Mouse (Mus musculus): ENCODE measurements at regions not wholly inside any gene's neighbourhood (a gene's known extent, or its start where the extent isn't known, plus 50 kb on each side); places are given as distances from the start of the nearest gene placed in this dataset.

- H3K4me1 ChIP-seq (ENCODE audit: control insufficient read depth in 1 of 2, insufficient read depth in 2 of 2) = peaks cover 2 to 4% of the 10 kb centered on the region in 2 experiments; a peak in 2 of 4 replicates
- no peaks in the 10 kb centered on the region for H3K9me3 ChIP-seq (replicated peaks; ENCODE audit: low read length)
- DNase-seq (ENCODE audit: extremely low read depth) = no peak
- no peak overlapping the region for H3K9ac ChIP-seq (ENCODE audit: insufficient read depth, low read depth)
- H3K4me2 ChIP-seq (ENCODE audit: insufficient read depth, low read depth, poor library complexity, severe bottlenecking) = no peak overlapping the region
- no peak overlapping the region for H3K4me3 ChIP-seq (replicated peaks in 1 of 3; ENCODE audit: low read depth in 2 of 3, low read length in 2 of 3, poor library complexity in 1 of 3)
- no peaks in the 10 kb centered on the region for H3K79me2 ChIP-seq (replicated peaks; ENCODE audit: control insufficient read depth, extremely low read depth, insufficient read depth, poor library complexity, severe bottlenecking)
- H3K27me3 ChIP-seq (replicated peaks) = no peaks in the 10 kb centered on the region
- H3K36me3 ChIP-seq (replicated peaks in 1 of 2; ENCODE audit: control insufficient read depth in 1 of 2, insufficient read depth in 1 of 2, low read length in 1 of 2) = no peaks in the 10 kb centered on the region
- dilution Hi-C loops (cut with MboI; ENCODE audit: extremely low pct_ligation_motif_present, extremely low pct_unique_long_range_greater_than_20kb, low sequenced_read_pairs) = no loop called here
- in situ Hi-C loops (cut with MboI; ENCODE audit: low pct_ligation_motif_present, low pct_unique_long_range_greater_than_20kb, low sequenced_read_pairs) = loop anchor here (25.0 kb wide), 3 partner anchors 147 to 797 kb away; no protein-coding TSS in a partner anchor
- TF ChIP-seq PAX5 (IDR thresholded peaks at IDR 0.05; ENCODE audit: low read length) (no peak), RCOR1 (conservative IDR thresholded peaks at IDR 0.05; ENCODE audit: low read depth, low read length) (no peak), TCF12 (IDR thresholded peaks at IDR 0.05; ENCODE audit: low read depth, low read length) (no peak), USF1 (IDR thresholded peaks at IDR 0.05; ENCODE audit: low read depth, low read length) (no peak)
- H3K27ac ChIP-seq (ENCODE audit: insufficient read depth, low read depth) = no peak overlapping the region
These were observed 1031.4 kb downstream of the 9330182O14Rik start for GRCm38 (mm10) chr15:41165534-41165933.

- dilution Hi-C loops (cut with MboI; ENCODE audit: extremely low pct_ligation_motif_present, extremely low pct_unique_long_range_greater_than_20kb, low sequenced_read_pairs) = no loop called here
- no peak for DNase-seq (ENCODE audit: extremely low read depth)
- H3K79me2 ChIP-seq (replicated peaks; ENCODE audit: control insufficient read depth, extremely low read depth, insufficient read depth, poor library complexity, severe bottlenecking) = no peaks in the 10 kb centered on the region
- H3K4me3 ChIP-seq (replicated peaks in 1 of 3; ENCODE audit: low read depth in 2 of 3, low read length in 2 of 3, poor library complexity in 1 of 3) = no peak overlapping the region
- in situ Hi-C loops (cut with MboI; ENCODE audit: low pct_ligation_motif_present, low pct_unique_long_range_greater_than_20kb, low sequenced_read_pairs) = loop anchor here (25.0 kb wide), 1 partner anchor 472 kb away; no protein-coding TSS in a partner anchor
- H3K27me3 ChIP-seq (replicated peaks) = no peaks in the 10 kb centered on the region
- H3K27ac ChIP-seq (ENCODE audit: insufficient read depth, low read depth) = no peak overlapping the region
- H3K4me1 ChIP-seq (ENCODE audit: control insufficient read depth in 1 of 2, insufficient read depth in 2 of 2) = no peaks in the 10 kb centered on the region
- no peak for TF ChIP-seq POLR2AphosphoS2 (IDR thresholded peaks at IDR 0.05; ENCODE audit: low read depth, low read length)
- no peak for TF ChIP-seq JUND (conservative IDR thresholded peaks at IDR 0.05; ENCODE audit: low read depth, low read length)
- no peak for TF ChIP-seq TCF12 (IDR thresholded peaks at IDR 0.05; ENCODE audit: low read depth, low read length)
- TF ChIP-seq TBP (conservative IDR thresholded peaks at IDR 0.05; ENCODE audit: low read depth, low read length) = no peak
- TF ChIP-seq E2F4 (IDR thresholded peaks at IDR 0.05; ENCODE audit: insufficient replicate concordance, low read depth, low read length) = no peak
- no peak for TF ChIP-seq SMC3 (IDR thresholded peaks at IDR 0.05; ENCODE audit: low read depth, low read length)
- TF ChIP-seq MAFK (IDR thresholded peaks at IDR 0.05; ENCODE audit: insufficient replicate concordance, low read length) = no peak
- no peaks in the 10 kb centered on the region for H3K36me3 ChIP-seq (replicated peaks in 1 of 2; ENCODE audit: control insufficient read depth in 1 of 2, insufficient read depth in 1 of 2, low read length in 1 of 2)
- no peaks in the 10 kb centered on the region for H3K9me3 ChIP-seq (replicated peaks; ENCODE audit: low read length)
- no peak overlapping the region for H3K9ac ChIP-seq (ENCODE audit: insufficient read depth, low read depth)
- H3K4me2 ChIP-seq (ENCODE audit: insufficient read depth, low read depth, poor library complexity, severe bottlenecking) = no peak overlapping the region
These were observed 1056.6 kb downstream of the 9330182O14Rik start for GRCm38 (mm10) chr15:41190792-41191191.

GRCm38 (mm10) chr15:41193240-41193639 lies 1059.1 kb downstream of the 9330182O14Rik start:
- no peaks in the 10 kb centered on the region for H3K9me3 ChIP-seq (replicated peaks; ENCODE audit: low read length)
- H3K4me3 ChIP-seq (replicated peaks in 1 of 3; ENCODE audit: low read depth in 2 of 3, low read length in 2 of 3, poor library complexity in 1 of 3) = no peak overlapping the region
- H3K9ac ChIP-seq (ENCODE audit: insufficient read depth, low read depth) = no peak overlapping the region
- dilution Hi-C loops (cut with MboI; ENCODE audit: extremely low pct_ligation_motif_present, extremely low pct_unique_long_range_greater_than_20kb, low sequenced_read_pairs) = no loop called here
- H3K4me1 ChIP-seq (ENCODE audit: control insufficient read depth in 1 of 2, insufficient read depth in 2 of 2) = no peaks in the 10 kb centered on the region
- no peak overlapping the region for H3K27ac ChIP-seq (ENCODE audit: insufficient read depth, low read depth)
- no peaks in the 10 kb centered on the region for H3K27me3 ChIP-seq (replicated peaks)
- no peaks in the 10 kb centered on the region for H3K79me2 ChIP-seq (replicated peaks; ENCODE audit: control insufficient read depth, extremely low read depth, insufficient read depth, poor library complexity, severe bottlenecking)
- no peak overlapping the region for H3K4me2 ChIP-seq (ENCODE audit: insufficient read depth, low read depth, poor library complexity, severe bottlenecking)
- H3K36me3 ChIP-seq (replicated peaks in 1 of 2; ENCODE audit: control insufficient read depth in 1 of 2, insufficient read depth in 1 of 2, low read length in 1 of 2) = no peaks in the 10 kb centered on the region
- in situ Hi-C loops (cut with MboI; ENCODE audit: low pct_ligation_motif_present, low pct_unique_long_range_greater_than_20kb, low sequenced_read_pairs) = loop anchor here (25.0 kb wide), 1 partner anchor 469 kb away; no protein-coding TSS in a partner anchor
- peak; percentile 59 for DNase-seq (ENCODE audit: extremely low read depth)
- TF ChIP-seq CHD2 (IDR thresholded peaks at IDR 0.05; ENCODE audit: low read length) = no peak
- no peak for TF ChIP-seq MAX (IDR thresholded peaks at IDR 0.05; ENCODE audit: low read length)
- no peak for TF ChIP-seq MXI1 (IDR thresholded peaks at IDR 0.05; ENCODE audit: low read depth, low read length)
- TF ChIP-seq CHD1 (IDR thresholded peaks at IDR 0.05; ENCODE audit: low read depth, low read length) = no peak
- TF ChIP-seq SMC3 (IDR thresholded peaks at IDR 0.05; ENCODE audit: low read depth, low read length) = peak; percentile 80
- TF ChIP-seq JUND (conservative IDR thresholded peaks at IDR 0.05; ENCODE audit: low read depth, low read length) = no peak
- TF ChIP-seq NRF1 (IDR thresholded peaks at IDR 0.05; ENCODE audit: low read depth, low read length) = no peak
- TF ChIP-seq ZKSCAN1 (IDR thresholded peaks at IDR 0.05; ENCODE audit: borderline replicate concordance, low read depth, low read length) = no peak
- no peak for TF ChIP-seq MAFK (IDR thresholded peaks at IDR 0.05; ENCODE audit: insufficient replicate concordance, low read length)
- no peak for TF ChIP-seq KAT2A (IDR thresholded peaks at IDR 0.05; ENCODE audit: insufficient replicate concordance, low read length)
- TF ChIP-seq E2F4 (IDR thresholded peaks at IDR 0.05; ENCODE audit: insufficient replicate concordance, low read depth, low read length) = no peak
- TF ChIP-seq ZNF384 (IDR thresholded peaks at IDR 0.05; ENCODE audit: low read depth, low read length) = no peak
- TF ChIP-seq USF2 (conservative IDR thresholded peaks at IDR 0.05; ENCODE audit: low read depth, low read length) = no peak
- TF ChIP-seq NELFE (IDR thresholded peaks at IDR 0.05; ENCODE audit: low read depth, low read length) = no peak
- TF ChIP-seq CTCF (conservative IDR thresholded peaks at IDR 0.05 in 1 of 2, IDR thresholded peaks at IDR 0.05 in 1 of 2; ENCODE audit: low read depth in 2 of 2, low read length in 2 of 2) = peak; percentile 31 to 78
- TF ChIP-seq RCOR1 (conservative IDR thresholded peaks at IDR 0.05; ENCODE audit: low read depth, low read length) = no peak
- peak; percentile 84 for TF ChIP-seq RAD21 (IDR thresholded peaks at IDR 0.05; ENCODE audit: low read depth, low read length)
- TF ChIP-seq HCFC1 (IDR thresholded peaks at IDR 0.05; ENCODE audit: low read depth, low read length) = no peak
- peak; percentile 70 for TF ChIP-seq ZC3H11A (IDR thresholded peaks at IDR 0.05; ENCODE audit: low read depth, low read length)
- TF ChIP-seq MEF2A (IDR thresholded peaks at IDR 0.05; ENCODE audit: borderline replicate concordance, low read depth, low read length) = no peak
- no peak for TF ChIP-seq USF1 (IDR thresholded peaks at IDR 0.05; ENCODE audit: low read depth, low read length)
